Mouse (Mus musculus) heart, postnatal 25 days (tissue): ENCODE measurements around the gene Gpx4. TPM values are rescaled to one million over a fixed set of nuclear protein-coding genes. Genes with fewer than 3 reads are reported as not detected.
A peak's percentile ranks its signal among the peaks of the same experiment; 100 is the strongest.

Experiments
- DNase-seq: peaks from one replicate; pipeline ENCODE4 v3.0.0; 2022; ENCODE audit warnings: low spot score
- intact Hi-C: fragments of 180-260 bp; cut with DNase I; formaldehyde crosslinking; loops from one replicate; pipeline ENCODE4 v1.15.1; 2025
- total RNA-seq, 2 experiments: library from RNA; stranded (reverse); gene quantifications; 2 replicates each; pipeline ENCODE4 v1.2.3; 2021

Gpx4 gene
- total RNA-seq, 2 experiments from 2014 or later: 691 to 812 TPM

DNA sequence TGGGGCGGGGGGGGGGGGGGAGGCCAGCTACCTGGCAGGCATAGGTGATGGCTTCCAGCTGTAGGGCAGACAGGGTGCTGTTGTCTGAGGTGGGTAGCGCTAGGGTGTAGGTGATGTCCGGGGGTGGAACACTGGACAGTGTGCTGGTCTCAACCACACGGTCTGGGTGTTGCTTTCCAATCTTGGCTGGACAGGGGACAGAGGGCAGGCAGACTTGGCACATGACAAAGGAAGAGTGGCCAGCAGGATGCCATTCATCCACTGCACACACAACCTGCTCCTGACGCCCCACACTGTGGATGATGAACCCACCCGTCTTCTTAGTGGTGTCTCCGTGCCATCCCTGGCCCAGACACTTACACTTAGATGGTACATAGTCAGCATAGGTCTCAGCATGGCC is 22.3 kb downstream of the Gpx4 start:
- DNase-seq: no peak
- intact Hi-C loops: no loop called here

GRCm38 (mm10) chr10:80069948-80070450 is 23.0 kb downstream of the Gpx4 start:
- no peak for DNase-seq
- intact Hi-C loops: loop anchor here (5.0 kb wide), 1 partner anchor 42 kb away; no protein-coding TSS in a partner anchor

GRCm38 (mm10) chr10:80070837-80071515 is 24.0 kb downstream of the Gpx4 start:
- intact Hi-C loops: loop anchor here (5.0 kb wide), 1 partner anchor 41 kb away; no protein-coding TSS in a partner anchor
- peak; percentile 82 for DNase-seq

GRCm38 (mm10) chr10:80071516-80071900 is 24.5 kb downstream of the Gpx4 start:
- intact Hi-C loops: loop anchor here (5.0 kb wide), 1 partner anchor 41 kb away; no protein-coding TSS in a partner anchor
- no peak for DNase-seq

DNA sequence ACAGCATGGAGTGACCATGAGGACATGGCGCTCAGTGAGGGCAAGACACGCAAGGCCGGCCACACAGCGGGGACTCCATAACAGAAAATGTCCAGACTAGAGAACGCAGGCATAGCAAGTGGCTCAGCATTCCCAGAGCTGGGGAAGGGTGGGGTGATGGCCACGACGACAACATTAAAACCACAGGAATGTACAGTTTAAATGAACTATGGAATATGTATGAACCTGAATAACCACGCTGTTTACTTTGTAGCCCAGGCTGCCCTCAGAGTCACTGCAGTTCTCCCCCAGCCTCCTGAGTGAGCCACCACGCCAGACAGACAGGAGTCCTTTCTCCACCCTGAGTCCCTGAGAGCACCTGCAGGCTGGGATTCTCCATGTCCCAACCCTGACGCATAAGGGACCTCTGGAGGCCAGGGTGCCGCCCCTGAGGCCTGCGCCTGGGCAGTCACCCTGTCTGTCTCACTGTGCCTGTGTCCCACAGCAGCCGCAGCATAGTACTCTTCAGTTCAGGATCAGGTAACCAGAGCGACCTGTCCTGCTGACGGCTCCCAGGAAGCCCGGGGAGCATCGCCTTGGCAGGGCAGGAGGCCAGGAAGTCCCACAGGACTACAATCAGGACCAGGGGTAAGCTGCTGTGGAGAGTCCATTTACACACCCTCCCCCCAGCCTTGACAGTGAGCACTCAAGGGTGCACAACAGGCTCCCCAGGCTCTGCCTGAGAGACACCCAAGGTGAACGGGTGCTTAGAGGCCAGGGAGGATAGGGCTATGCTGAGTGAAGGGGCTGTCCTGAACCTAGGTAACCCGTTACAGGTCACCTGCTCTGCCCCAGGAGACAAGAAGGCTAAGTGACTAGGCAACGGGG is 25.9 kb downstream of the Gpx4 start:
- DNase-seq: no peak
- intact Hi-C loops: loop anchor here (5.0 kb wide), 1 partner anchor 39 kb away; no protein-coding TSS in a partner anchor

DNA sequence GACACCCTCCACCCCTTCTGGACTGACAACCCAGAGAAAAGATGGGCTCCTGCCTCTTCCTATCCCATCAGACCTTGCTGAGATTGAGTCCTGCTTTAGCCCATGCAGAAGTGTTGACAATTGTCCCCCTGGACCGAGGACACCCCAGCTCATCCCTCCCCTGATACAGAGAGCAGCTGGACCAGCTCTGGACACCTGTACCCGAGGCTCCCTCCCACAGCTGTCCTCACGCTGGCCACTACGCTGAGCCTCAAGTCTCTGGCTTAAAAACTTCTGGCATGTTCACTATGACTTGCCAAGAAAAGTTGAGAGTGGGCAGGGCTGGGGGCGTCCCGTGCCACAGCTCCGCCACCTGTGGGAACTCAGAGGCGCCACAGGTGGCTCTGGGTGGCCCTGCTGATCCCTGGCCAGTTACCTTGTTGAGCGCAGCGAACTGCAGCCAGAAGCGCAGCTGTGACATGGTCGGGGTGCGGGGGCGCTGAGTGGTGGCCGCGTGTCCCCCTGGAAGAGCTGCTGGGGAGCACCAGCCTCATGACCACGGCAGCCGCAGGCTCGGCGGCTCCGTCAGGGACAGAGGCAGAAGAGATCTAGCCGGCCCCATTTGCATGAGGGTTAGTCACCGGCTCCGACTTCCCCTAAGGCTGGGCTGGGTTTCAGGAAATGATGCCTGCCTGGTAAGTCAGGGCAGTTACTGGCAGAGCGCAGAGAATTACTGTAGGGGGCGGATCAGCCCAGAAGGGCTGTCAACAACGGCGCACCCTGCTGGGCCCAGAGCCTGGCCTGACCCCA is 28.0 kb downstream of the Gpx4 start:
- intact Hi-C loops: loop anchor here (5.0 kb wide), 1 partner anchor 37 kb away; no protein-coding TSS in a partner anchor
- DNase-seq: peak; percentile 74

DNA sequence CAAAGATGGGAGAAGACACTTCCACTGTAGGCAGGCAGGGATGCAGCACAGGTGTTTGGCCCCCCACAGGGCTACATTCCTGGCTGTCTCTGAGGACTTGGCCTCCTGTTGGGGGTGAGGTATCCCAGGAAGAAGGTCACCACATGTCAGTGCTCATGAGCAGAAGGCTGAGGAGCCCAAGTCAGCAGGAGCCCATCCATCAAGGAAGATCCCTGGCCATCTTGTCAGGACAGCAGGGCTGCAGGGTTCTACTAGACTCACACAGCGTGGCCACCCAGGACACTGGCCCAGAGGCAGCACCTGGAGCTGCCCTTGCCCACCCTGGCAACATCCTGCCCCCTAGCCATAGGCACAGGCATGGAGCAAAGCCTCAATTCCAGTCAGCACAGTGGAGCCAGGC is 29.0 kb downstream of the Gpx4 start:
- intact Hi-C loops: no loop called here
- DNase-seq: no peak

GRCm38 (mm10) chr10:80076386-80076785 is 29.4 kb downstream of the Gpx4 start:
- intact Hi-C loops: no loop called here
- no peak for DNase-seq

DNA sequence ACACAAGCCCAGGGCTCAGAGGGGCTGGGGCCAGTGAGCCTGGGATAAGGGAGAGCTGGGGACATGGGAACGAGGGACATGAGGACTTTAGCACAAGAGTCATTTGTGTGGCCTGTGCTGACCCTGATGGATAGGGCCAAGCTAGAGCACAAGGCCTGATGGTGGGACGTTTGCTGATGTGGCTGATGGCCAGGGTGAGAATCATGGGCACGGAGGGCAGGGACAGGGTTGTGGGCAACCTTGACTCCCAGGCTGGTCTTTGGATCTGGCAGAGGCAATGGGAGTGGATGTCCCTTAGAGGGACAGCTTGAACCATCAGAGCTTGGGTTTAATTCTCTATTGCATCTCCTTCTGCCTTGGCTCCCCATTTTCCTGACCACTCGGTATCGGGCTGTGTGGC is 30.3 kb downstream of the Gpx4 start:
- intact Hi-C loops: no loop called here
- DNase-seq: no peak

GRCm38 (mm10) chr10:80078366-80078765 is 31.4 kb downstream of the Gpx4 start:
- intact Hi-C loops: no loop called here

GRCm38 (mm10) chr10:80080396-80081070 is 33.6 kb downstream of the Gpx4 start:
- intact Hi-C loops: no loop called here
- no peak for DNase-seq

More at GRCm38 (mm10) chr10:80078366-80078765, 31.4 kb downstream of the Gpx4 start:
- DNase-seq: no peak

DNA sequence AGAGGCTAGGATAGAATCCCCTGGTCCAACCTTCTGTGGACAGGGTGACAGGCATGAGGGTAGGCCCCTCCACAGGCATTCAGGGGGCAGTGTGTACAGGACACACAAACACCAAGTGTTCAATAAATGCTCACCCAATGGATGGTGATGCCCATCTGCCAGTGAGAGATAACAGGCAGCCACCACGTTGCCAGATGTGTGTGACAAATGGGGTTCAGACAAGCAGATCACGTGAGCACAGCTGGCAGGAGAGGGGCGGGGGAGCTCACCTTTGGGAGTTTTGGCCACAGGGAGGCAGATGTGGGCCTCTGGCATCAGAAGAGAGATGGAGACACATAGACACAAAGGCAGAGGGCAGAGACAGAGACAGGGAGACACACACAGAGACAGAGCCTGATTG is 34.1 kb downstream of the Gpx4 start:
- intact Hi-C loops: no loop called here
- no peak for DNase-seq

GRCm38 (mm10) chr10:80084817-80085487 is 38.0 kb downstream of the Gpx4 start:
- intact Hi-C loops: no loop called here
- DNase-seq: no peak

- intact Hi-C loops: no loop called here
- DNase-seq: no peak
Observed at GRCm38 (mm10) chr10:80086847-80087246, 39.9 kb downstream of the Gpx4 start.

DNA sequence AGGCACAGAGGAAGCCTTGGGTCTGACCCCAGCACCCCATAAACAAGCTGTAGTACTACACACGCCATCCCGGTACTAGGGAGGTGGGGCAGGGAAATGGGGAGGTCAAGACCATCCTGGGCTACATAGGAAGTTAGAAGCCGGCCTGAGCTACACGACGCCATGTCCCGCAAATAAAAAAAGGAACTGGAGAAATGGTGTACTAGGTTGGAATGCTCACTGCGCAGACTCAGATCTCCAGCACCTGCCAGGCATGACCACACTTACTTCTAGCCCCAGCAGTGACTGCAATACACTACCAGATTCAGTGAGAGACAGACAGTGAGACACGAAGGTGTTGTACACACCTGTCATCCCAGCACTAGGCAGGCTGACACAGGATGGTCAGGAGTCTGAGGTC is 40.5 kb downstream of the Gpx4 start:
- DNase-seq: no peak
- intact Hi-C loops: no loop called here

GRCm38 (mm10) chr10:80089146-80089545 is 42.2 kb downstream of the Gpx4 start:
- DNase-seq: no peak
- intact Hi-C loops: no loop called here

DNA sequence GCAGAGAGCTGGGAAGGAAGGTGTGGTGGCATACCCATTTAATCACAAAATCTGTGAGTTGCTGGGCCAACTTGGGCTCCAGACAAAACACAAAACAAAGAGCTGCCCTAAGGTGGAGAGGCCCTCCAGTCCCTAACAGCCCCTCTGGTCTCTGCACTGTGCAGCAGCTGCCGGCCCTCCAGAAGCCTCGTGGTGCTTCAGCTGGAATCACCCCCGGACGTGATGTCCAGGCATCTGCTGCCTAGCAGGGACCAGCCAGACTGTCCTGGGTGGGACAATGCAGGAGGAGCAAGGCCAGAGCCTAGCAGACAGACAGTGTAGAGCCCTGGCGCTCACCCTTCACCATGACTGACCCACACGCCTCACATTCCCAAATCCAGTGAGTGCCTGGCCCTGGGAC is 44.6 kb downstream of the Gpx4 start:
- intact Hi-C loops: no loop called here
- no peak for DNase-seq

- DNase-seq: no peak
- intact Hi-C loops: no loop called here
Observed at GRCm38 (mm10) chr10:80092690-80093089, 45.7 kb downstream of the Gpx4 start.

- DNase-seq: no peak
- intact Hi-C loops: no loop called here
Observed at GRCm38 (mm10) chr10:80094085-80094484, 47.1 kb downstream of the Gpx4 start.
